Mouse (Mus musculus): ENCODE measurements at regions not wholly inside any gene's neighbourhood (a gene's known extent, or its start where the extent isn't known, plus 50 kb on each side); places are given as distances from the start of the nearest gene placed in this dataset.

GRCm38 (mm10) chr8:125619336-125619906, 49.8 kb upstream of the Sipa1l2 start:
- peak; percentile 90 to 95 for DNase-seq (ENCODE audit: inconsistent age in 2 of 2, low spot score in 1 of 2)
